Mouse (Mus musculus) intestine, embryonic 16.5 days (tissue): ENCODE data around the gene Nppb. TPM values are rescaled to one million over a fixed set of nuclear protein-coding genes. Genes with fewer than 3 reads are reported as not detected.

Source experiments
- ATAC-seq: fragments of 200-750 bp; cut with Nextera tagmentation; 2 replicates; pipeline ENCODE4 v1.8.0; 2017; ENCODE audit warnings: moderate TSS enrichment, moderate library complexity
- H3K27ac ChIP-seq: fragments of 300-500 bp; sonication (generic); 2 replicates; pipeline ENCODE4 v1.5.1; 2014; ENCODE audit warnings: mild to moderate bottlenecking, low read length
- H3K27me3 ChIP-seq: fragments of 300-500 bp; sonication (generic); replicated peaks from 2 replicates; pipeline ENCODE4 v1.6.1; 2014; ENCODE audit warnings: low read length, control low read depth, mixed read lengths; ENCODE audit not compliant: control insufficient read depth, insufficient read depth
- H3K36me3 ChIP-seq: fragments of 300-500 bp; sonication (generic); 2 replicates; pipeline ENCODE4 v1.6.1; 2014; ENCODE audit warnings: low read length, control low read depth; ENCODE audit not compliant: control insufficient read depth, insufficient read depth
- H3K4me1 ChIP-seq: fragments of 300-500 bp; sonication (generic); 2 replicates; pipeline ENCODE4 v1.6.1; 2014; ENCODE audit warnings: low read length, control low read depth, mixed read lengths; ENCODE audit not compliant: control insufficient read depth, insufficient read depth
- H3K4me2 ChIP-seq: fragments of 300-500 bp; sonication (generic); 2 replicates; pipeline ENCODE4 v1.6.1; 2014; ENCODE audit warnings: low read depth, low read length, control low read depth
- H3K4me3 ChIP-seq: fragments of 300-500 bp; sonication (generic); 2 replicates; pipeline ENCODE4 v1.5.1; 2014; ENCODE audit warnings: mild to moderate bottlenecking, low read length
- H3K9ac ChIP-seq: fragments of 300-500 bp; sonication (generic); 2 replicates; pipeline ENCODE4 v1.6.1; 2014; ENCODE audit warnings: low read depth, low read length
- H3K9me3 ChIP-seq: fragments of 300-500 bp; sonication (generic); 2 replicates; pipeline ENCODE4 v1.6.1; 2016; ENCODE audit warnings: low read length, control low read depth; ENCODE audit not compliant: control insufficient read depth
- WGBS: fragments of 180-500 bp; shearing (Covaris S2); extraction: QIAGEN DNeasy Blood & Tissue Kit; methylation state at CpG from one replicate; pipeline ENCODE4 v1.1.7; 2014; 5-methylcytosine and 5-hydroxymethylcytosine counted together
- polyA plus RNA-seq: library from polyadenylated mRNA; unstranded; fragments of >200 nt; fragmentation: Nextera tagmentation; extraction: Ambion mirVana; gene quantifications from 2 replicates; pipeline ENCODE4 v1.2.1, GENCODE M21; 2015

Gene Nppb
- polyA plus RNA-seq, 1 experiment from 2014 or later: not detected

DNA sequence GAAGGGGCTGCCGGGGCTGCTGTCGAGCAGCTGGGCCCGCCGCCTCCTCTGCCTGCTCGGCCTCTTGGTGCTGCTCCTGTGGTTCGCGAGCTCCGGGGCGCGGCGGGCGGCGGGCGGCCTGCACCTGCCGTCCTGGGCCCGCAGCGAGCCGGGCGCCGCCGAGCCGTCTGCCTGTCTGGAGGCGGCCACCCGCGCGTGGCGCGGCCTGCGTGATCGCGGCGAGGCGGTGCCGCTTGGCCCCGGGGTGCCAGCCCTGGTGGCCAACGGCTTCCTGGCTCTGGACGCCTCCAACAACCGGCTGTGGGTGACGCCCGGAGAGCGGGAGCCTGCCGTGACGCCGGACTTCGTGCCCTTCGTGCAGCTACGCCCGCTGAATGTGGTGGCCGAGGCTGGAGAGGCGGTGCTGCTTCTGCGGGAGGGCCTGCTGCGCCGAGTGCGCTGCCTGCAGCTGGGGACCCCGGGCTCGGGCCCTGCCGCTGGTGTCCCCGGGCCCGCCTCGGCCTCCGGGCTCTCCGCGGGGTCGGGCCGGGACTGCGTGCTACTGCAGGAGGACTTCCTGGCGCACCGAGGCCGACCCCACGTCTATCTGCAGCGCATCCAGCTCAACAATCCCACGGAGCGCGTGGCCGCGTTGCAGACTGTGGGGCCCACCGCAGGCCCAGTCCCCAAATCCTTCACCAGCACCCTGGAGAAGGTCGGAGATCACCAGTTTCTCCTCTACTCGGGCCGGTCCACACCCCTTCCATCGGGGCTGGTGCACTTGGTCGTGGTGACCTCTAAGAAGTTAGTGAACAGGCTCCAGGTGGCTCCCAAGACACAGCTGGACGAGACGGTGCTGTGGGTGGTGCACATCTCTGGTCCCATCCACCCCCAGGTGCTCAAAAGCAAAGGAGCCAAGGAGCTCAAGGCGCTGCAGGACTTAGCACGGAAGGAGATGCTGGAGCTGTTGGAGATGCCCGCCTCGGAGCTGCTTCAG is 44.3 kb upstream of the Nppb start:
- 5% methylated on average over 87 of the region's 88 CpGs for WGBS
- Histone ChIP-seq H3K4me3 (peak overlapping the region; percentile 93), H3K4me2 (peak overlapping the region; percentile 89), H3K27me3 (no peaks in the 10 kb centered on the region), H3K27ac (peak overlapping the region; percentile 79), H3K9me3 (no peaks in the 10 kb centered on the region), H3K36me3 (peaks cover 20% of the 10 kb centered on the region), H3K4me1 (peaks cover 31% of the 10 kb centered on the region), H3K9ac (peak overlapping the region; percentile 87)
- ATAC-seq: peak; percentile 73

DNA sequence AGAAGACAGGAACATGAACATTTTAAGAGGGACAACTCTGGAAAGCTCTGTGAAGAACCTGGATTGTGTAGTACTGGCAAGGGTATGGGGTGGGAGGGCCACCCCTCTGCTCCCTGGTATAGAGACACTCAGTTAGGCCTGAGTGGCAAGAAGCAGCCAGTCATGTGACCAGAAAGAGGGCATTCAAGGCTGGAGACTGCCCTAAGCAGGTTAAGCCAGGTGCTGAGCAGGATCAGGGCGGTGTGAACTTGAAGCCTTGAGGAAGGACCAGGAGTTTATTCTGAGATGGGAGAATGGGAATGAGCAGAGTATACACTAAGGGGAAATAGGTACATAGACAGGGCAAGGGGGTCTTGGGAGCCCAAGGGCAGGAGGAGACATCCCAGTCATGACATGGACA is 42.6 kb upstream of the Nppb start:
- no peak overlapping the region for H3K9ac ChIP-seq
- whole genome bisulfite sequencing: 93% methylated on average over 1 of the region's 1 CpGs
- H3K27me3 ChIP-seq: no peaks in the 10 kb centered on the region
- H3K36me3 ChIP-seq: peaks cover 20% of the 10 kb centered on the region
- no peak overlapping the region for H3K4me3 ChIP-seq
- 0 out of 2 replicates have a peak overlapping the region, but pooled peaks have one; percentile 89 for H3K4me2 ChIP-seq
- no peaks in the 10 kb centered on the region for H3K9me3 ChIP-seq
- no peak overlapping the region for H3K27ac ChIP-seq
- ATAC-seq: no peak
- H3K4me1 ChIP-seq: peaks cover 31% of the 10 kb centered on the region

DNA sequence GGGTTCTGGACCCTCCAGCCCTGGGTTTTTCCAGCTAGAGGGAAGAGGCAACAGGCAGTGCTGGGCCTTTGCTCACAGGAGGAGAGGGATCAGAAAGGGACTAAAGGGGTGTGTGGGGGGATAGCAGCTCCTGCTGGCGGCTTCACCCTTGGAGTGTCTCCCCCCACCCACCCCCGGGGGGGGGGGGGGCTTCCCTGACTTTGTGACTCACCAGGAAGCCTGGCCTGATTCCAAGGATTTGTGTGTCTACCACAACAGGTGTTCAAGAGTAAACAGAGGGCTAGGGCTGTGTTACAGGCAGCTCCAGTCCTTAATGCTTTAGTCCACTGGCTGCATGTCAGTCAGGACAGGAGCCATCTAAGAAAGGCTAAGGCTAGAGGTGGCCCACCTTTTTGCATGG is 38.1 kb upstream of the Nppb start:
- H3K36me3 ChIP-seq: peaks cover 25% of the 10 kb centered on the region
- no peak for ATAC-seq

DNA sequence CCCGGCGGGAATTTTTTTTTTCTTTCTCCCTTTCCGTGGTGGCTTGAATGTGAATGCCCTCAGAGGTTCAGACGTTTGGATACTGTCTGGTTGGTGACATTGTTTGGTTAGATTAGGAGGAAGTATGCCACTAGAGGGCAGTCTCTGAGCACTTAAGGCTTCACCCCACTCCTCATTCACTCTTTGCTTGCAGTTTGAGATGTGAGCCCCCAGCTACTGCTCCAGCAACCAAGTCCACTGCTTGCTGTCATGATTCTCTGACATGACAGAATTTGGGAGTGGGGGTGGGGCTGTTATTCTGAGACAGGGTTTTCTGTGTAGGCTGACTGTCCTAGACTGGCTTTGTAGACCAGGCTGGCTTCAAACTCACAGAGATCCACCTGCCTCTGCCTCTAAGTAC is 32.0 kb upstream of the Nppb start:
- Histone ChIP-seq H3K9ac (no peak overlapping the region), H3K36me3 (peaks cover 3% of the 10 kb centered on the region; the same call in 1 of the 2 replicates), H3K27me3 (no peaks in the 10 kb centered on the region), H3K4me1 (no peaks in the 10 kb centered on the region), H3K4me2 (no peak overlapping the region), H3K27ac (no peak overlapping the region), H3K4me3 (no peak overlapping the region), H3K9me3 (no peaks in the 10 kb centered on the region)
- ATAC-seq: no peak
- whole genome bisulfite sequencing: 8% methylated on average over 4 of the region's 4 CpGs

More for the DNA sequence above, 38.1 kb upstream of the Nppb start:
- no peaks in the 10 kb centered on the region for H3K27me3 ChIP-seq
- no peak overlapping the region for H3K4me2 ChIP-seq
- H3K9me3 ChIP-seq: no peaks in the 10 kb centered on the region
- no peak overlapping the region for H3K4me3 ChIP-seq
- H3K4me1 ChIP-seq: peaks cover 10% of the 10 kb centered on the region
- no peak overlapping the region for H3K27ac ChIP-seq
- 34% methylated on average over 2 of the region's 2 CpGs for WGBS
- H3K9ac ChIP-seq: no peak overlapping the region

DNA sequence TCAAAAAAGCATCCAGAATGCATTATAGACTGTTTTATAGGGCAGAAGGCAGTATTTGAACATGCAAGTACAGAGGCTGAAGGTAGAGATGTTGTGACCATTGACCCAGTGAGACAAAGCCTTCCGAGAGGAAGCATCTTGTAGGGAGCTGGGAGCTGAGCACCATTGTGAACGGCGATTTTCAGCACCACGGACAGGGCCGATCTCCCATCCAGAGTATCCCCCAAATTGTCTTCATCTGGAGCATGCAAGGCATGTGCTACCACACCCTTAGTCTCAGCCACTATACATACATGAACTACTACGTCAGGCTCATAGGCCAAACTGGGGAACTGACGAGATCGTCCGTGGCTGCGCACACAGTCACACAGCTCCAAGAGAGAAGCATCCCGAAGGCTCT is 28.4 kb upstream of the Nppb start:
- Histone ChIP-seq H3K4me1 (no peaks in the 10 kb centered on the region), H3K4me3 (no peak overlapping the region), H3K4me2 (no peak overlapping the region), H3K9me3 (no peaks in the 10 kb centered on the region), H3K27me3 (no peaks in the 10 kb centered on the region), H3K9ac (no peak overlapping the region), H3K36me3 (no peaks in the 10 kb centered on the region), H3K27ac (no peak overlapping the region)
- ATAC-seq: no peak
- 45% methylated on average over 11 of the region's 11 CpGs for WGBS

DNA sequence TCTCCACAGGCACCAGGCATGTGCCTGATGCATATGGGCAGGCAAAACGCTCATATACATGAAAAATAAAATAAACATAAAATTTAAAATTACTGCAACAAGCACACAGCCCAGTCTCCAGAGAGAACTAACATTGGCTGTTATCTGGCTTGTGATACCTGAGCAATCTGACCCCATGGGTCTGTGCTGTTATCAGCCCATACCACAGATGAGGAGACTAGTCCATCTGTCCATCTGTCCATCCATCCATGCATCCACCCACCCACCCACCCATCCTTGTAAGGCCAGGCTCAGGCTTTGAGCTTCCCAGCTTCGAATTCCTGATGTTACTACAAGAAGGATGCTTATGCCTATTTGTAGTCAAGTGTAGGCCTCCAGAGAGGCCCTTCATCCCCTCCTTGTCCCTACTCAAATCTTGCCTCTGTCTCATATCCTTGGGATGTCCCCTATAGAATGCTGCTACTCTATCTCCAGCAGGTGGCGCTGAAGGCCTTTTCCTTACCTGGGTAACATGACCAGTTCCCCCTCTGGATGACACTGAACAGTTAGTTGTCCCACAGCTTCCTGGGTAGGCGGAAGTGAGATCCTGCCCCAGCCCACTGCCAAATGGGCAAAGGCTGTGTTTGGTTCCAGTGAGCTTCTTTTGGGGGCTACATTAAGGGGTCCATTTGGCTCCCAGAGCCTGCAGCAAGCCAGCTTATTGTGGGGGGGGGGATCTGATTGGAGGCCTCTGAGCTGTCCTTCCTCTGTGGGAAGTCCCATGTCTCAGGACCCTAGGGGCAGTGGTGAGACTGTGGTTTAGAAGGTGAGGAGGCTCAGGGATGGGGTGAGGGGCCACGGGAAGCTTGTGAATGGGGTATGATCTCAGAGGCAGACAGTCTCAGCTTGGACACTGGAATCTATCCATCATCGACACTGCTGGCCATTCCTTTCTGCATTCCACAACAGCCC is 25.4 kb upstream of the Nppb start:
- Histone ChIP-seq H3K27me3 (no peaks in the 10 kb centered on the region), H3K4me2 (no peak overlapping the region), H3K36me3 (no peaks in the 10 kb centered on the region), H3K9me3 (no peaks in the 10 kb centered on the region), H3K4me1 (no peaks in the 10 kb centered on the region), H3K4me3 (no peak overlapping the region), H3K9ac (no peak overlapping the region), H3K27ac (no peak overlapping the region)
- peak; percentile 65 for ATAC-seq
- WGBS: 40% methylated on average over 6 of the region's 6 CpGs

DNA sequence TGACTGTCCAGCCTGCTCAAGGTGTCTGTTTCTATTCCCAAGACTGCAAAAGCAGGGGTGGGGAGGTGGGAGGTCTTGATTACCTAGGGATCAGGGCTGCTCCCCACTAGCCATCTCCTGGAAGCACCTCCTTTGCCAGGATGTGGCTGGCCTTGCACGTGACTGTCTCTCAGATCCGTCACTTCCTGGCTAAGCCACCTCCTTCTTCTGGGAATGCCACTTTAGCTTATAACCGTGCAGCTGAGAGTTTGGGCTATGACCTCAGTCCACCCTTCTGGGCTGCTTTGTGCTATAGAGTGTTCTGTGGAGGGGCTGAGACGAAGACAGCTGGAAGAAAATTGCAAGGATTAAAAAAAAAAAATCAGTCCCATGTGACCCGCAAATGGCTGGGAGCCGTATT is 22.8 kb upstream of the Nppb start:
- Histone ChIP-seq H3K4me3 (no peak overlapping the region), H3K9me3 (no peaks in the 10 kb centered on the region), H3K27ac (no peak overlapping the region), H3K4me2 (no peak overlapping the region), H3K27me3 (no peaks in the 10 kb centered on the region), H3K4me1 (no peaks in the 10 kb centered on the region), H3K9ac (no peak overlapping the region), H3K36me3 (no peaks in the 10 kb centered on the region)
- no peak for ATAC-seq
- whole genome bisulfite sequencing: 45% methylated on average over 6 of the region's 6 CpGs

DNA sequence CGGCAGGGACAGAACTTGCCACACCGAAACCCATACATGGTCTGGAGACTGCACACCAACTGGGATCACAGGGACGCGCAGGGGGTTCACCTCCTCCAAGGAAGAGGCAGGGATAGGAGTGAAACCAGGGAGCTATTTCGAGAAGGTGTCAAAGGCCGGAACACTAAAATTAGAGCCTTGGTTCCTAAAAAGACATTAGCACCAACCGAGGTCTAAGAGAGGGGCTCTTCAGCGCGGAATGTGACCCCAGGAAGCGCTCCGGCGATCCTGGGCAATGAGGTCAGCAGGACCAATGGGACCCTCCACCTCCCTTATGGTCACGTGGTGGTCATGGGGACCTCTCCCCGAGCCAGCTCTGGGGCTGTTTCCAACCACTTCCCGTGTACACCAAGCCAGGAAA is 22.0 kb upstream of the Nppb start:
- H3K4me3 ChIP-seq: no peak overlapping the region
- ATAC-seq: no peak
- H3K4me1 ChIP-seq: no peaks in the 10 kb centered on the region
- no peaks in the 10 kb centered on the region for H3K36me3 ChIP-seq
- no peaks in the 10 kb centered on the region for H3K27me3 ChIP-seq
- WGBS: 86% methylated on average over 15 of the region's 15 CpGs
- H3K27ac ChIP-seq: no peak overlapping the region
- no peak overlapping the region for H3K4me2 ChIP-seq
- H3K9me3 ChIP-seq: no peaks in the 10 kb centered on the region
- H3K9ac ChIP-seq: no peak overlapping the region

DNA sequence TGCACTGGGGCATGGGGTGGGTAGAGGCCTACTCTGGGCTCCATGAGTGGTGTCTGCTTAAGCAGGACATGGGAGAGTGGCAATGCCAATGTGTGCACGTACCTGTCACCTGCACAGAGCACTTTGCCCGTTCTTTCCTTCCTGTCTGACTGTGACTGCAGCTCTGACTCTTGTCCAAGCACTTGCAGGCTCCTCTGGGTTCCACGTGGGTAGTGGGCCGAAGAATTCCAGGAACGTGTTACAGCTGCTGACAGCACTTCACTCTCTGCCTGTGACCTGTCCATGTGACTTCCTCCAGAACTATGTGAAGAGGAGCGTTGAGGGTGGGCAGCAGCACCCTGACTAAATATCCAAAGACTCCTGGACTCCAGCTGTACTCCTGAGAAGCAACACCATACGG is 19.9 kb upstream of the Nppb start:
- H3K4me2 ChIP-seq: no peak overlapping the region
- H3K4me1 ChIP-seq: no peaks in the 10 kb centered on the region
- no peak overlapping the region for H3K27ac ChIP-seq
- no peaks in the 10 kb centered on the region for H3K27me3 ChIP-seq
- ATAC-seq: no peak
- no peaks in the 10 kb centered on the region for H3K9me3 ChIP-seq
- H3K4me3 ChIP-seq: no peak overlapping the region
- WGBS: 69% methylated on average over 7 of the region's 7 CpGs
- no peak overlapping the region for H3K9ac ChIP-seq
- no peaks in the 10 kb centered on the region for H3K36me3 ChIP-seq
